Mouse (Mus musculus): ENCODE data around the gene Hoxb4. TPM values are rescaled to one million over a fixed set of nuclear protein-coding genes. Genes with fewer than 3 reads are reported as not detected.

Gene Hoxb4
- total and polyA plus RNA-seq, 3 experiments = 2.7 to 5.5 (median 3.3) TPM

- Histone ChIP-seq H3K79me2 (replicated peaks; ENCODE audit: control insufficient read depth, extremely low read depth, insufficient read depth, poor library complexity, severe bottlenecking) (no peaks in the 10 kb centered on the region), H3K4me3 (replicated peaks in 1 of 3; ENCODE audit: low read depth in 2 of 3, low read length in 2 of 3, poor library complexity in 1 of 3) (no peak within 1 kb of the TSS), H3K9ac (ENCODE audit: insufficient read depth, low read depth) (no peak within 1 kb of the TSS), H3K27me3 (replicated peaks) (peaks cover 93% of the 10 kb centered on the region), H3K27ac (ENCODE audit: insufficient read depth, low read depth) (no peak within 1 kb of the TSS), H3K36me3 (replicated peaks in 1 of 2; ENCODE audit: control insufficient read depth in 1 of 2, insufficient read depth in 1 of 2, low read length in 1 of 2) (no peaks in the 10 kb centered on the region), H3K4me1 (ENCODE audit: control insufficient read depth in 1 of 2, insufficient read depth in 2 of 2) (peaks cover 3 to 8% of the 10 kb centered on the region in 2 experiments; a peak in 3 of 4 replicates), H3K4me2 (ENCODE audit: insufficient read depth, low read depth, poor library complexity, severe bottlenecking) (peak within 1 kb of the TSS; percentile 91), H3K9me3 (replicated peaks; ENCODE audit: low read length) (peaks cover 14% of the 10 kb centered on the region)
- dilution Hi-C loops (cut with MboI; ENCODE audit: extremely low pct_ligation_motif_present, extremely low pct_unique_long_range_greater_than_20kb, low sequenced_read_pairs) = no loop called here
- DNase-seq (ENCODE audit: extremely low read depth) = no peak
- in situ Hi-C loops (cut with MboI; ENCODE audit: low pct_ligation_motif_present, low pct_unique_long_range_greater_than_20kb, low sequenced_read_pairs) = no loop called here
- TF ChIP-seq MYC (IDR thresholded peaks at IDR 0.05; ENCODE audit: low read depth, low read length) = no peak
- TF ChIP-seq MEF2A (IDR thresholded peaks at IDR 0.05; ENCODE audit: borderline replicate concordance, low read depth, low read length) = no peak
- no peak for TF ChIP-seq KAT2A (IDR thresholded peaks at IDR 0.05; ENCODE audit: insufficient replicate concordance, low read length)
- no peak for TF ChIP-seq PAX5 (IDR thresholded peaks at IDR 0.05; ENCODE audit: low read length)
- TF ChIP-seq MXI1 (IDR thresholded peaks at IDR 0.05; ENCODE audit: low read depth, low read length) = no peak
- TF ChIP-seq ZC3H11A (IDR thresholded peaks at IDR 0.05; ENCODE audit: low read depth, low read length) = no peak
These were observed 36.1 kb upstream of the Hoxb4 start, which contains the start of gene Hoxb8 for GRCm38 (mm10) chr11:96281855-96282570. TSS of gene Hoxb8 (plus strand) at chr11:96281905.

- H3K36me3 ChIP-seq (replicated peaks in 1 of 2; ENCODE audit: control insufficient read depth in 1 of 2, insufficient read depth in 1 of 2, low read length in 1 of 2) = no peaks in the 10 kb centered on the region
- in situ Hi-C loops (cut with MboI; ENCODE audit: low pct_ligation_motif_present, low pct_unique_long_range_greater_than_20kb, low sequenced_read_pairs) = no loop called here
- no peak for TF ChIP-seq NELFE (IDR thresholded peaks at IDR 0.05; ENCODE audit: low read depth, low read length)
- no peak overlapping the region for H3K27ac ChIP-seq (ENCODE audit: insufficient read depth, low read depth)
- no peak for DNase-seq (ENCODE audit: extremely low read depth)
- peaks cover 3 to 8% of the 10 kb centered on the region in 2 experiments; a peak in 3 of 4 replicates for H3K4me1 ChIP-seq (ENCODE audit: control insufficient read depth in 1 of 2, insufficient read depth in 2 of 2)
- dilution Hi-C loops (cut with MboI; ENCODE audit: extremely low pct_ligation_motif_present, extremely low pct_unique_long_range_greater_than_20kb, low sequenced_read_pairs) = no loop called here
- H3K4me2 ChIP-seq (ENCODE audit: insufficient read depth, low read depth, poor library complexity, severe bottlenecking) = peak overlapping the region; percentile 91
- peaks cover 16% of the 10 kb centered on the region for H3K9me3 ChIP-seq (replicated peaks; ENCODE audit: low read length)
- H3K27me3 ChIP-seq (replicated peaks) = peaks cover 93% of the 10 kb centered on the region
- peak overlapping the region in 1 of 3 experiments; percentile 2 for H3K4me3 ChIP-seq (replicated peaks in 1 of 3; ENCODE audit: low read depth in 2 of 3, low read length in 2 of 3, poor library complexity in 1 of 3)
- H3K9ac ChIP-seq (ENCODE audit: insufficient read depth, low read depth) = no peak overlapping the region
- no peaks in the 10 kb centered on the region for H3K79me2 ChIP-seq (replicated peaks; ENCODE audit: control insufficient read depth, extremely low read depth, insufficient read depth, poor library complexity, severe bottlenecking)
These were observed 35.2 kb upstream of the Hoxb4 start for GRCm38 (mm10) chr11:96282795-96283430.

- Histone ChIP-seq H3K9me3 (replicated peaks; ENCODE audit: low read length) (peaks cover 16% of the 10 kb centered on the region), H3K79me2 (replicated peaks; ENCODE audit: control insufficient read depth, extremely low read depth, insufficient read depth, poor library complexity, severe bottlenecking) (no peaks in the 10 kb centered on the region), H3K4me2 (ENCODE audit: insufficient read depth, low read depth, poor library complexity, severe bottlenecking) (peak overlapping the region; percentile 91), H3K27ac (ENCODE audit: insufficient read depth, low read depth) (no peak overlapping the region), H3K36me3 (replicated peaks in 1 of 2; ENCODE audit: control insufficient read depth in 1 of 2, insufficient read depth in 1 of 2, low read length in 1 of 2) (no peaks in the 10 kb centered on the region), H3K4me3 (replicated peaks in 1 of 3; ENCODE audit: low read depth in 2 of 3, low read length in 2 of 3, poor library complexity in 1 of 3) (peak overlapping the region; percentile 16 to 50 (median 18)), H3K9ac (ENCODE audit: insufficient read depth, low read depth) (peak overlapping the region; percentile 30), H3K4me1 (ENCODE audit: control insufficient read depth in 1 of 2, insufficient read depth in 2 of 2) (peaks cover 3 to 8% of the 10 kb centered on the region in 2 experiments; a peak in 3 of 4 replicates), H3K27me3 (replicated peaks) (peaks cover 96% of the 10 kb centered on the region)
- DNase-seq (ENCODE audit: extremely low read depth) = no peak
- in situ Hi-C loops (cut with MboI; ENCODE audit: low pct_ligation_motif_present, low pct_unique_long_range_greater_than_20kb, low sequenced_read_pairs) (no loop called here), dilution Hi-C loops (cut with MboI; ENCODE audit: extremely low pct_ligation_motif_present, extremely low pct_unique_long_range_greater_than_20kb, low sequenced_read_pairs) (no loop called here)
- no peak for TF ChIP-seq E2F4 (IDR thresholded peaks at IDR 0.05; ENCODE audit: insufficient replicate concordance, low read depth, low read length)
- no peak for TF ChIP-seq ETS1 (conservative IDR thresholded peaks at IDR 0.05; ENCODE audit: low read depth, low read length)
- 0 out of 2 replicates have a peak, but pooled peaks have one; percentile 1 for TF ChIP-seq MAZ (IDR thresholded peaks at IDR 0.05; ENCODE audit: low read depth, low read length)
- peak; percentile 95 for TF ChIP-seq UBTF (IDR thresholded peaks at IDR 0.05; ENCODE audit: low read depth, low read length)
- peak in 1 of 2 experiments; percentile 36; a peak in 2 of 4 replicates for TF ChIP-seq CTCF (conservative IDR thresholded peaks at IDR 0.05 in 1 of 2, IDR thresholded peaks at IDR 0.05 in 1 of 2; ENCODE audit: low read depth in 2 of 2, low read length in 2 of 2)
- TF ChIP-seq SMC3 (IDR thresholded peaks at IDR 0.05; ENCODE audit: low read depth, low read length) = 0 out of 2 replicates have a peak, but pooled peaks have one; percentile 8
- no peak for TF ChIP-seq POLR2A (IDR thresholded peaks at IDR 0.05; ENCODE audit: low read depth, low read length)
- peak; percentile 44; the same call in 1 of the 2 replicates for TF ChIP-seq MXI1 (IDR thresholded peaks at IDR 0.05; ENCODE audit: low read depth, low read length)
These were observed 33.9 kb upstream of the Hoxb4 start for GRCm38 (mm10) chr11:96284041-96284749.
